Mouse (Mus musculus): ENCODE data around the gene Fibin.
A peak's percentile ranks its signal among the peaks of the same experiment; 100 is the strongest.

Gene Fibin

DNA sequence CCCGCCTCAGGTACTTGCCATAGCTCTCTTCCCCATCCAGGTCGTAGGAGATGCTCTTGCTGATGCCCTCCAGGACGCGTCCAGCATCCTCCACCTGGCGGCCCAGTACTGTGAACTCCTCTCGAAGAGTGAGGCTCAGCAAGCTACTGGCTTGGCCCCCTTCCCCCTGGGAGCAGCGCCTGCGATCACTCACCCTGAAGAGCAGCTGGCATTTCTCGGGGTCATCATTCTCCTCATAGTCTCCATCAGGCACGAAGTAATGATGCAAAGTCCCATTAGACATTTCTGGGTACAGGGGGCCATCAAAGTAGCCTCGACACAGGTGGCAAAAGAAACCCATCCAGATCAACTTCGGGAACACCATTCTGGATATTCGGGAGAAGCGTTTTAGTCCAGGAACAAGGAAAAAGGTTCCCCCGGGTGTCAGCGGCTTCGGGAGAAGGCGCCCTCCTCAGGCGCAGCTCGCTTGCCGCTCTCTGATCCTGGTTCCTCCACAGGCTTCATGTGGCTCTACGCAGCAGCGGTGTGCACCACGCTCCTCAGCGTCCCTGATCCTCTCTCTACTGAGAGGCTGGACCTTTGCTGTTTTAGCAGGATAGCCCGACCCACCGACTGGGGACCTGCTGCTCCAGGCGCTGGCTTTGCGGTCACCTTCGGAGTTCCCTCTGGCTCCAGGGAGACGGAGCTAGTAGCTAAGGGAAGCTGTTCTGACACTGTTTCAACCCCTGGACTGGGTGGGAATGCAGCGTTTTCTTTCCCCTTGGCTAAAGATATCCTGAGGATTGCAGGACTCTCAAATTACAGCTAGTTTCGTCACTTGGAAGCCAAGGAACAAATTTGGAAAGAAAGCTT, at the start of gene Fibin:
TSS of gene Fibin (minus strand) at position 752 of the 852 bp plus-strand sequence.
- peak in 1 of 2 experiments; percentile 1 for DNase-seq

DNA sequence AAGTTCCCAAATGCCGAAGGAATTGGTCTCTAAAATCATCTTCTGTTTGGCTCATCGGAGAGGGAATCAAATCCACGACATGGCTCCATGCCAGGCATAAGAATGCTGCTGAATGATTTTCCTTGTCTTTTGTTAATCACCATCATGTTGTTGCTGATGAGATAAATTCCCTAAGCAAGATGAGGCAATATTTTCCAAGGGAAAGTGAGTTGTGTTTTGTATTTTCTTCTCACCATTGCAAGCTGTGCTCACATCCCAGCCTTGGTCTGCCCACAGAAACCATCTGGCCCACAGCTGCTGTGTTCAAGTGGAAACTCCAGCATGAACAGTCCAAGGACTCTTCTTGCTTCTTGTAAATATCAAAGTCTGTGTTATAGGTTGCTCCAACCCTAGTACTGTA, 48.4 kb upstream of the Fibin start:
- no peak for DNase-seq

DNA sequence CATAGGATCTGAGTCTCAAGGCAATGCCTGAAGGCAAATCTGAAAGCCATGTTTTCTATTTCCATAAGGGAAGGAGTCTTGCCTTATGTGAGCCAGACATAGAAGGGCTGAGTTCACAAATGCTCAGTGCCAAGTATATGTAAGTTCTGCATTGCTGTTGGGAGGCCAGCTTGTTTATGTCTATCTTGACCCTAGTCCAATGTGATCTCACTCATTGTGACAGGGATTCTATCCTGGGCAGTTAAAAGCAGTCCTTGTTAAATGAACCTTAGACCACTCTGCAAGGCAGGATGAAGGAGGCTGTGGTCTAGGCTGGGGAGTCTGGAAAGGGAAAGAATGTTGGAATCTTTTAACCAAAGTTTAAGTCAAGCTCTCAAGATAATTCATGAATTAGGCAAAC, 45.8 kb upstream of the Fibin start:
- DNase-seq = no peak

DNA sequence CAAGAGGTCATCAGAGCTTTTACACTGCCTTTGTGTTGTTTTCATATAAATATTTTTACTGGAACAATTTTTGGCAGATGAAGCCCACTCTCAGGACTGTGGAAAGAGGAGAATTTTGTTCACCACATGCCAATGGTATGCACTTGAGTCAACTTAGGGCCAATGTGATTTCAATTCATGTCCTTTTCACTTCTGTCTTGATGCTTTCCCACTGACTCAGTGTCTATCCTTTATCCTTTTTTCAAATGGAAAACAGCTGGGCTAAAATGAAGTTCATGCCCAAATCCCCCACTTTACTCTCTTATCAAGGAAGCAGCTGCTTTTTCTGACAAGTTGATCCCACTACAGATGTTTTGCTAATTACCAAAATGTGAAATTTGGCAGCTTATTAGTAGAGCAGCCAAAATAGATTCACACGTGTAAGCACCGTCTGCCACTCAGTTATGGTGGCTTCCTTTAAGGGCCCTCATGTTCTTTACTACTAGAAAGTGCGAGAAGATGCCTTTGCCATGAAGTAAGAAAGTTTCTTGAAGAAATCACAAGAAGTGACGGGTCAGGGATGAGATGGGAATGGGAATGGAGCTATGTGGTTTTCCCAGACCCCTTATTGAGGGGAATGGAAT, 29.8 kb upstream of the Fibin start:
- no peak for DNase-seq

DNA sequence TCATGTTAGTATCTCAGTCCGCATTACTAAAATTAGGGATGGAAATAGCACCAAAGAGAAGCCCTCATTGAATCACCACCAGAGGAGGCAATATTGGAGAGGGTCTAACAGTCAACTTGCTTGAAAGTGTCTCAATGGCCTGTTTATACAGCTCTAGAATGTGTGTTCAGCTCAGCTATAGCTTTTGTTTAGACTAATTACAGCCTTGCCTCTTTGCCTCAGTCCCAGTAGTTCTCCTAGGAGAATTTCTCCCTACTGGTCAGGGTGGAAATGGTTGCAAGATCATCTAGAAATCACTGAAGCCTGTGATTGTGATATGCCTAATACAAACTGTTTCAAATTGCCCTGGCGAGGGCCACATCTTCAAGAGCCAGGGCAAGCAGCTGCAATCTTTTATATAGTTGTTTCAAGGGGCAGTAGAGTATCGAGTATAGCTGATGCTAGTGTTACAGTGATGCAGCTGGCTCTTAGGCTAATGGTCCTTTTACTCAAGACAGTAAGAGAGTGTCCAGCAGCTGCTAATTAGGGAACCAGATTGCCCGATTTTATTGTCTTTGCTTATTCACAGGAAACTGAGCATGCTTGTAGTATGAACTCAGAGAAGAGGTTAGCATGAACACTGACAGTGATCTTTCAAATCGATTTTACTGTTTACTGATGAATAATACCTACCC, 27.9 kb upstream of the Fibin start:
- no peak for DNase-seq

DNA sequence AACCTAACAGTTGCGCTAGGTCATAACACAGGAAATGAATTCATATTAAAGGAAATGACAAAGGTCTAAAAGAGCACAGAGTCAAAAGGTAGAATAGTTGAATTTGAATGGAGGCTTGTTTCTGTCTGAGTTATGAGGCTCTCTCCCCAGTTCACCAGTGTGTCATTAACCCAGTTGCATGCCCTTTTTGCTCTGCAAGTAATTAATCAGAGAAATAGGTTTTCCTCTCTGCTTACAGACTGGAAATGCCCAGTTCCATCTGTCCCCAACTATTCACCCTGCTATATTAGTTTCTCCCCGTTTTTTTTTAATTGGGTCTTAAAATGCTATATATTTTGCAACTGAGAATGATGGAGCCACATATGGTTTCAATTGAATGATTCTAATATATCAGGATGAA, 16.8 kb upstream of the Fibin start:
- DNase-seq = no peak

DNA sequence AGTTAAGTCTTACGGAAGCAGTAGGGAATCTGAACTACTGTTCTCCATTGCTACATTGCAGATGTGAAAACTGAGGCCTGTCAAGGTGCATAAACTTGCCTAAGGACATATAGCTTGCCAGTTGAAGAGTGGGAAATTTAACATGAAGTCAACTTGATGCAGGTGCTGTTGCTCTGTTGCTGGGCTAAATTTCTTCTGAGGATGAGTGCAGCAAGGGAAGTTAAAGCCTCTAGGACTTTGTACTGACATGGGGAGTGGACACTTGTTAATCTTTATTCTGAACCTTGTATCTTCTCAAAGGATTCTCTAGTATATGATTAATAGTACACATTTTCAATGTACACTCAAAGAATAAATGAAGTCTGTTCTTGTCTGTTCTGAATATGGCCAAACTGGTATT, 13.7 kb upstream of the Fibin start:
- no peak for DNase-seq

DNA sequence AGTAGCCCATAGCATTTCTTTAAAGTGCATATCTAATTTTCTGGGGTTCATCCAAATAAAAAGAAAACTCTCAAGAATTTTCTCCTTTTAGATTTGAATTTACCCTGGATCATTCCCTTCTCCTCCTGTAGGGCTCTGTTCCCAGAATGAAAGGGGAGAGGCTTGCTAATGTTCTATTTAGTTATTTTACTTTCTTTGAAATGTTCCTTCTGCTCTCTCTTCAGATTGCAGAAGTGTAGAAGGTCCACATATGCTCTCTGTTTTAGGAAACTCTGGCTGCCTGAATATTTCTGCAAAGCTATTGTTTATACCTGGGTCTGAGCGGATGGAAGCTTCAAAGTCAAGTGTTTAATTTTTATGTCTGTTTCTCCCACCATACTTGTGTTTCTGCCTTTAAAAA, 12.5 kb upstream of the Fibin start:
- DNase-seq = no peak

DNA sequence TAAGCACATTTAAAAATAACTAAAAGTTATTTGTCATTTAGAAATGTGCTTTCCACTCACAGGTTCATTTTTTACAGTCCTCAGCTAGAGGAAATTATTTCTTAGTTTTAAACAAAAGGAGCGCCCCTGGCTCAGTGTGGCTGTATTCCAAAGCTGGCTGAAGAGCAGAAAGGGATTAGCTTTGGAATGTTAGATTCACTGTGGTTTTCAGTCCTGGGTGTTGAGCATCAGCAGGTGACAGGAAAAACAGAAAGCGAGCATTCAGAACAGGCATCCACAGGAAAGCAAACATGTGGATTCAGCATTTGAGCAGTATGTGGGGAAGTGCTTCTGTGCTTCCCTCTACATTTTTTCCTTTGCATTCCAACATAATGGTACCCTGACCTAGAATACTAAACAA, 10.2 kb upstream of the Fibin start:
- DNase-seq = no peak

DNA sequence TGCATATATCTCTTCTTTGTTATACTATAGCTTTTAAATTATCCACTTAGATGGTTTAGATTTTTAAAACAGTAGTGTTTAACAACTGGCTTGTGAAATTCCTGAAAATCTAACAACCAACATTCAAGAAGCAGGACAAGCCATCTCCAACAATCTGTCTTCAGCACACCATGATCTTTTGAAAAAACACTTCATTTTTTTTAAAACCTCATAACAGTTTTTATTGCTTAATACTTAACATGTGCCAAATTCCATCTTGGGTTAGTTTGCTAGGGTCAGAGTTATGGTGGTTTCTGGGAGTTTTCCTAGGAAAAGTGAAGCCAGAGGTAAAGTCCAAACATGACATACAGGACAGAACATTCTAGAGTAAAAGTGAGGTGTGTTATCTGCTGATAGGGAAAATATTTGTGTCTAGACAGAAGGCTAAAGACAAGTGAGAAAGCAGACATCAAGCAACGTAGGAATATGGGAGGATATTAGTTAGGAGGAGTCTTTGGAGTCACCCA, 4.5 kb upstream of the Fibin start:
- DNase-seq = no peak

DNA sequence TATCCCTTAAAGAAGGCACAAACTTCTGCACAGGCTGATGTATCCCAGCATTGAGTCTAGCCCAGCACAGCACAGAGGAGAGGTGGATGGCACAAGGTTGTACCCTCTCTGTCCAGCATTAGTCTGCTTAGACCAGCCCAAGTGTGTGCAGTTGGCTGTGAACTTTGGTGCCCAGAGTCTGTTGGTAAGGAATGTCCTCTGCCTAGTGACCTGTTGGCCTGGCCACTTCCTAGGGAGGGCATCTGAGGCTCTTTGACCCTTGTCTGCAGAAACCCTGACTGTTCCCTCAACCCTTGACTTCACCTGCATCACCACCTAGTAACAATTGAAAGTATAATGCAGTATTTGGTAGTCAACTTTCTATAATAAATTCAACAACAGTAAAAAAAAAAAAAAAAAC, 2.4 kb upstream of the Fibin start:
- DNase-seq = no peak

DNA sequence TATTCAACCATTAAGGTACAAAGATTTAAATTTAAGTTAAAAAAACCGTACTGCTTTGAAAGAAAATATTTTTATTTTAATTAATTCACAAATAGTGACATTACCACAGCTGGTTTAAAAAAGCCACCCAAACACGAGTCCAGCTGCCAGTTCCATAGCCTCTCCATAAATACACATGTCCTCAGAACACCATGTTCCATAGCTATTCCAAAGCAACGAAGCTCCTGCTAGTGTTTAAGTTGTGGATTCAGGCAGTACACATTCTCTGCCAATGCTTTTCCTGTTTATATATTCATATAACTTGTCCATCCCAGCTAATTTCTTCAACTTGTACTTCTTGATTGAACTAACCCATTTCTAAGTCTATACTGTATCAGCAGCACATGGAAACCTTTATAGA, 872 bp upstream of the Fibin start:
- DNase-seq = no peak

DNA sequence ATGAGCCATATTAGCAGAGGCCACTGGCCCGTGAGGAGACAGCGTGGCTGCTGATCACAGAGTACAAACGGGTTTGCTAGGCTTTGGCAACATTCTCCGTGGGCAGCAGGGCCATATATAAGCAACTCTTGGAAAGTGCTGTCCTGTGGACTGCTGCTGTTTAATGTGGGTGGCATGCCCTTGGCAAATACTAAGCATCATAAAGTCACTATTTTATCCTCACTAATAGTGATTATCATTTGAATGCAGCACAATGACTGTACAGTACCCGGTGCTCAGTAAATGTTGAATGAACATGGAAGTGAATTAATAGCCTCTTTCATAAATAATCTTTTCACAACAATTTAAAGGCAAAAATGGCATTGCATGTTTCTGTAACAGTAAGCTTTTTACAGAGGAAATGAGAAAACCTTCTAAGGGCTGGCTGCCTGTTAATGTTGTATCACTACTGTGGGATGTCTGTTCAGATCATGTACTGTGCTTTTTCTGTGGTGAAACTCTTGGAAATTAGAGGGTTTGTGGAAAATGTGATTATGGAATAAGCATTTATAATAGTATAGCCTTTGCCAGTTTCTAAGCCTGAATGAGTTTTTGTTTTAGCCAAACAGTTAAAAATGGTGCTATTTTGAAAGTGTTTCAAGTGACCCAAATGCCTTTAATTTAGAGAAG, 9.5 kb downstream of the Fibin start:
- DNase-seq = no peak

DNA sequence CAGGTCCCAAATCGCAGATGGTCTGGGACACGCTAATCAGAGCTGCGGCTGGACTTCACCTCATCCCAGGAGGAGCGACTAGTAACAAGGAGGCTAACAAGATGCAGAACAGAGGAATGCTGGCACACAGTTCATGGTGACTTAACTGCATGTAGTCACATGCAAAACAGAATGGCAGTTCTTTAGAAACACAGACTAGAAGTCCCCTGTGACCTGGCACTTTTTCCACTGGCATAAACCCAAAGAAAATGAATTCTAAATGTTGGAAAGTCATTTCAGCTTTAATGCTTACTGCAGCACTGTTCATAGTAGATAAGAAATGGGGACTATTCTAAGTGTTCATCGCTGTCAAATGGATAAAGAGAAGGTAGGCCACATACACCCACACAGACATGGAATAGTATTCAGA, 11.1 kb downstream of the Fibin start:
- DNase-seq = no peak

DNA sequence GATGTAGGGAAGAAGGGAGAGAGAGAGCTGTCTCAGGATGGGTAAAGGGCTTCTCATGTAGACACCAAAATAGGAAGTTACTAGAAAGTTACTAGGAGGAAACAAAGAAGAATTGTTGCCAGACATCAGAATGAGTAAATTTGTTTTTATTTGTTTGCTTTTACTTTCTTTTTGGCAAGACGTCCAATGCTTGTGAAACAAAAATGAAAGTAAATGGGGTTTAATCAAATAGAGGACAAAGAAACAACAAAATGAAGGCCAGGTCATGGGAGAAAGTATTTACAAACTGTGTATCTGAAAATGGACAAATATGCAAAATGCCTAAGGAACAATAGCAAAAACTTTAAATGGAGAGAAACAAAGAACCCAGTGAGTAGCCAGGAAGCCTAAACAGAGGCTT, 11.6 kb downstream of the Fibin start:
- no peak for DNase-seq

DNA sequence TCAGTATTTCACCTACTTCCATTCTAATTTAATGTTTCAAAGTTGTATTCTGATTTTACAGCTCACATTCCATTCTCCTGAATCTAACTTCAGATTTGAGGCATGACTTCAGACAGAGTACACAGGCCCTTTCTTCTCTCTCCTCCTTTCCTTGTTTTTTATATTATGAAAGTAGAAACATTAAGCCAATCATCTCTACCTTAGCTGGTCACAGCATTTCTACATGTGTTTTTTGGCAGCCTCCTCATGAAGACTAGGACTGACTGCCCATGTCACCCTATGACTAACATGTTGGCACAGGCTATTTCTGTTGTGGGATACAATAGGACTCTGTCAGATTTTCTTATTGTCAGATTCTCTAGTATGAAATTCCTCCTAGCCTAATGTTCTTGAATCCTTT, 34.0 kb downstream of the Fibin start:
- DNase-seq = no peak

DNA sequence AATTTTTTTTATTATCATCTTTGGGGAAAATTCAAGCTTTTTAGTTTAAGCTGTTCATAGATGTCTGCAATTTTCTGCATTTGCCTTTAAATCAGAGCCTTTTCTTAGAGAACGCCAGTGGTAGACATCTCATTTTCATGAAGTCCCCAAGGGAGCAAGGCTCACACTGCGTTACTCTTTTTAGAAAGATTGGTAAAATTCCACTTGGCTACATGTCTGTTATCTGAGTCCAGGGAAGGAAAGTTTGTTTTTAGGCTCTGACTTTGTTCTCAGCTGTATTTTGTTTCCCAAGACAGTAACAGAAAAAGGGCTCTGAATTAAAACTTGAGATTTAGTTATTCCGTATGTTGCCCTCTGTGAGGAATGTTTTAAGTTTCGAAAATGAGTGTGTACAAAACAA, 43.0 kb downstream of the Fibin start:
- no peak for DNase-seq

DNA sequence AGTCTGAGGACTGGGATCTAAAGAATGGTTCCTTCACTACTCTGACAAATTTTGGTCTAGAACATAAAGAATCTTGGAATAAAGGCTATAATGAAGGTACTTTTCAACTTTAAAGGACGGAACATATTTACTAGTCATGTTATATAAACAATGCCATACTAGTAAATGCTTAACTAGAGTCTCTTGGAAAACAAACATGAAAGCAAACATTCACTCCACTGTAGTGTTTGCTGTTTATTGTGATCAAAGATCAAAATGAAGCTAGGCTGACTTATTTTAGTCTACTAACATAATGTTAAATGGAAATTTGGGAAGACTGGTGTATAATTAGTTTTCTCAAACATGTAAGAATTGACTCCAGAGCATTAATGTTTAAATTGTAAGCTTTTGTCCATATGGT, 43.7 kb downstream of the Fibin start:
- no peak for DNase-seq

DNA sequence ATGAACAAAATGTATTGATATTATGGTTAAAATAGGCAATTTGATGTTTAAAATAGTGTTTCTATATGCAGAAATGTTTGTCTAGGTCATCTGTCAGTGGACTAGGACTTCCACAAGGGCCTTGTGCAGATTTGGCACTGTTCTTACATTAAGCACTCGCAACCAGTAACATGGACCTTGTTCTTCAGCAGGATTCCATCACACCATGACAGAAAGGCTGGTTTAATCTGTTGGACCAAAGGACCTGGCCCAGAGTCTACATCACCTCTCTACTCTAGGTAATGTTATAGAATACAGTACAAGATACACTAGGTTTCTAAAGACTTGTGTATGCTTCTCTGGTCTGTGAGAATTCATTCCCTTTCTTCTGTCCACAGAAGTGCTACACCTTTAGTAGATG, 44.3 kb downstream of the Fibin start:
- DNase-seq = no peak

DNA sequence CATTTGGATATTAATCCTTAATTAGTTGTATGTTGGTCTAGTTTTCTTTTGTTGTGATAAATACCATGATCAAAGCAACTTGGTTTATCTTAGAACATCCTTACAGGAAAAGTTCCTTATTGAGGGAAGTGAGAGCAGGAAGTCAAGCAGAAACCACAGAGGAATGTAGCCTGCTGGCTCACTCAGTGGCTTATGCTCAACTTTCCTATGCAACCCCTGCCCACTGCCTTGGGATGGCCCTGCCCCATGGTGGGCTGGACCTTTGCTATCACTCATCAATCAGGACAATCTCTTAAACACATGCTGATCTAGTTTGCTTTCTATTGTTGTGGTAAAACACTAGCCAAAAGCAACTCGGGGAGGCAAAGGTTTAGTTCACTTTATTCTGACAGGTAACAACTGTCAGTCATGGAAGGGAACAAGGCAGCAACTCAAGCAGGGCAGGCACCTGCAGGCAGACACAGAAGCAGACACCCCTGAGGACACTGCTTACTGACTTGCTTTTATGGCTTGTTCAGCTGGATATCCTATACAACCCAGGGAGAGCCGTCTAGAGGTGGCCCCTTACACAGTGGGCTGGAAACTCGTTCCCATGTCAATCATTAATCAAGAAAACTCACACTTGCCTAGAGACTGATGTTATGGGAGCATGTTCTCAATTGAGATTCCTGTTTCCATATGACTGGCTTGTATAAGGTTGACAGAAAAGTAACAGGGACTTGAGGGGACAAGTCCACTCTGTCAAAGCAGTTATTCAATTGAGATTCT, 46.7 kb downstream of the Fibin start:
- DNase-seq = no peak

DNA sequence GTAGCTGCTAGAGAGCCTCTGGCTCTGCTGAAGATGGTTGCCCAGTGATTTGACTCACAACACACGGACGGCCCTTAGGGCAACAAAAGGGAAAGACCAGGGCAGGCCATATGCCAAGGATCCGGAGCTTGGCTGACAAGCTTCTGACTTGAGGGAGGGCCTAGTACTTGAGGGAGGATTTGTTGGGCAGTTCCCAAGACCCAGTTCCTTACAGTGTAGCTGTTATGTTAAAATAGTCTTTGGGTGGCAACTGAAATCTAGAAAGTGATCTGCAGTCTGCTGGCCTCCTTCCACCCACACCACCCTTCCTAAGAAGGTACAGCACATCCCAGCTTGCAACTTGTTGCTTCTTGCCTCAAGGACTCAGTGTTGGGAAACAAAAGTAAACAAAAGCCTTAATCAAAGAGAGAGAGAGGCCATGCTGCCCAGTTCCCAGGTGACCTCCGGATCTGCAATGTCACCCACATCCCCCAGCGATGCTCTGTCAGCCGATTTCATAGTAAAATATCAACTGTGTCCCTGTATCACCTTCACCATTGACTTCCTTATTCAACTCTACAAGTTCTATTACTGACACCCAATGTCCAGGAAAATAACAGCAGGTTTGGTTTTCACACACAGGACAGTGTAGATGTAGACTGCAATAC, 48.4 kb downstream of the Fibin start, which contains the start of gene Bbox1:
TSS of gene Bbox1 (minus strand) at position 52 of the 647 bp plus-strand sequence.
- no peak for DNase-seq

DNA sequence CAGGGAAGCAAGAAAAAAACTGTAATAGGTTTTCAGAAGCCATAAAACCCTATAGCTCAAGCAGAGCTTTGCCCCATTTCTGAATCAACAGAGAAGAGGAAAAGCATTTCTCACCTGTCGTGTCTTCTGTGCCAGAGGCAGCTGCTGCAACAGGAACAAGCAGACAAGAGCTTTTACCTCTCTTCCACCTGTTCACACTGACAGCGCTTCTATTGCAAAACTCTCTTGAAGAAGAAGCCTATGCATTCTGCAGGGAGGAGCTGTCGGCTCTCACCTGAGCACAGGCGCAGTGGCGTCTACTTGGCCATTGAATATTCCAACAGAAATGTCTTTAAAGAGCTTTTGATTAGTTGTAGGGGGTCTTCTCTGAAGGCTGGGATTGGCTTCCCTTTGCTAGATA, 48.9 kb downstream of the Fibin start:
- DNase-seq = no peak

Measured in thymus, adult 18-20 months (tissue).